8 mouse cellular contexts compared by ENCODE assay signal in the genomic region with DNA sequence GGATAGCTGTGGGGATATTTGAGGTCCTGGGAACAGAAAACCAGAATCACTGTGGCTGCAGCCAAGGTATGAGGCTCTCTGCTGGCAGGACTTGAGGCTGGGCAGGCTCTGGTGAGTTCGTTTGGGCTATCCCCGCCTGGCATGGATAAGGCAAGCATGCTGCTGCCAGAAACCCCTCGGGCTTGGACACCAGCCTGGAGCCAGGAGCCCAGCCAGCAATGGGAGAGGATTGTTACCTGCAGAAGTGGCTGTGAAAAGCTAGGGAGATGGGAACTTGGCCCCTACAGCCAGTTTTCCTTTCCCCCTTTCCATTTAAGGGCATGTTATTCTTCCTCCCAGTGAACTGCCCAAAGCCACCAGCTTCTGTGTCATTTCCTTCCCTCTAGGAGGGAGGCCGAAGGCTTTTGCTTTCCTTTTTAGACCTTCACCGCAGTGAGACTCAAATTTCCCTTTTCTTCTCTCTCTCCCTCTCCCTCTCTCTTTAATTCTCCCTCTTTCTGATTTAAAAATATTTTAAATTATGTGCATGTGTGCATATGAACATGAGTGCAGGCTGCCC. TPM values are rescaled to one million over a fixed set of nuclear protein-coding genes. Genes with fewer than 3 reads are reported as not detected.
DNase-seq lines count a peak whose midpoint lies in the region; ATAC-seq and TF ChIP-seq lines count a peak whose summit lies in the region.

No protein-coding gene starts in this region.

- no peaks in the 10 kb centered on the region for H3K36me3 ChIP-seq in forebrain, embryonic 14.5 days (ENCODE audit: control insufficient read depth, insufficient read depth, low read length)
- H3K36me3 ChIP-seq in forebrain, embryonic 11.5 days (ENCODE audit: control insufficient read depth, insufficient read depth, low read length): no peaks in the 10 kb centered on the region
- H3K36me3 ChIP-seq in myocyte (ENCODE audit: control insufficient read depth, insufficient read depth): no peaks in the 10 kb centered on the region

- H3K9me3 ChIP-seq in forebrain, embryonic 14.5 days (replicated peaks; ENCODE audit: control insufficient read depth, low read length): no peaks in the 10 kb centered on the region
- no peaks in the 10 kb centered on the region for H3K9me3 ChIP-seq in forebrain, embryonic 11.5 days (ENCODE audit: control insufficient read depth, low read length)

- no peaks in the 10 kb centered on the region for H3K4me1 ChIP-seq in forebrain, embryonic 14.5 days (ENCODE audit: control insufficient read depth, insufficient read depth, low read length)
- H3K4me1 ChIP-seq in forebrain, embryonic 11.5 days (replicated peaks; ENCODE audit: control insufficient read depth, insufficient read depth, low read length): no peaks in the 10 kb centered on the region

- no peaks in the 10 kb centered on the region for H3K27me3 ChIP-seq in forebrain, embryonic 14.5 days (replicated peaks; ENCODE audit: control insufficient read depth, insufficient read depth, low read length)
- no peaks in the 10 kb centered on the region for H3K27me3 ChIP-seq in forebrain, embryonic 11.5 days (ENCODE audit: control insufficient read depth, insufficient read depth, low read length)
- H3K27me3 ChIP-seq in myocyte (ENCODE audit: control insufficient read depth, insufficient read depth, insufficient read length): no peaks in the 10 kb centered on the region

- DNase-seq in forebrain, embryonic 14.5 days (ENCODE audit: low spot score): peak; percentile 58
- no peak for DNase-seq in forebrain, embryonic 11.5 days (ENCODE audit: low spot score)
- peak; percentile 71 to 80 for DNase-seq in right cerebral cortex, postnatal 10 days (ENCODE audit: low spot score in 2 of 2)
- no peak for DNase-seq in right cerebral cortex, postnatal 14 days
- DNase-seq in c-Kit-positive CD71-positive TER-119-positive erythroid progenitor cells, embryonic 14.5 days (ENCODE audit: low spot score): no peak
- no peak for DNase-seq in frontal cortex, postnatal 25 days (ENCODE audit: low spot score in 2 of 2)

- no peak overlapping the region for H3K4me2 ChIP-seq in forebrain, embryonic 14.5 days (ENCODE audit: low read length)
- no peak overlapping the region for H3K4me2 ChIP-seq in forebrain, embryonic 11.5 days (ENCODE audit: low read depth, low read length, severe bottlenecking)
- H3K4me2 ChIP-seq in myocyte (ENCODE audit: low read depth): peak overlapping the region; percentile 64

- no peak overlapping the region for H3K4me3 ChIP-seq in forebrain, embryonic 14.5 days (ENCODE audit: low read depth, low read length)
- H3K4me3 ChIP-seq in forebrain, embryonic 11.5 days (ENCODE audit: low read depth, low read length): no peak overlapping the region
- H3K4me3 ChIP-seq in myocyte: no peak overlapping the region

- no peak for TF ChIP-seq POLR2A in myocyte (IDR thresholded peaks at IDR 0.05; ENCODE audit: insufficient read length, low read depth)

- 49% methylated on average over 5 of the region's 5 CpGs for WGBS in forebrain, embryonic 14.5 days
- WGBS in forebrain, embryonic 11.5 days: 64% methylated on average over 5 of the region's 5 CpGs

- H3K27ac ChIP-seq in forebrain, embryonic 14.5 days (ENCODE audit: low read depth, low read length): no peak overlapping the region
- H3K27ac ChIP-seq in forebrain, embryonic 11.5 days (ENCODE audit: low read depth, low read length): no peak overlapping the region

- H3K9ac ChIP-seq in forebrain, embryonic 14.5 days (ENCODE audit: low read length): no peak overlapping the region
- no peak overlapping the region for H3K9ac ChIP-seq in forebrain, embryonic 11.5 days (ENCODE audit: low read length)

- ATAC-seq in forebrain, embryonic 14.5 days: no peak
- ATAC-seq in forebrain, embryonic 11.5 days (replicated peaks; ENCODE audit: low FRiP score): no peak
- peak; percentile 88 to 95 for ATAC-seq in hematopoietic stem cell, adult 5-6 weeks (replicated peaks in 1 of 2; ENCODE audit: insufficient read depth in 1 of 2, low FRiP score in 2 of 2, low TSS enrichment in 1 of 2, low read depth in 1 of 2, poor library complexity in 2 of 2, severe bottlenecking in 2 of 2)

- no peaks in the 10 kb centered on the region for H3K79me2 ChIP-seq in myocyte (ENCODE audit: control insufficient read depth, insufficient read depth)

- H3ac ChIP-seq in myocyte (ENCODE audit: control insufficient read depth, insufficient read length): no peak overlapping the region

TF ChIP-seq in myocyte, 11 proteins besides CTCF, POLR2A, EP300 and RAD21:
- TF ChIP-seq REST (IDR thresholded peaks at IDR 0.05; ENCODE audit: insufficient read depth, insufficient read length) (no peak), CEBPB (IDR thresholded peaks at IDR 0.05; ENCODE audit: insufficient read depth, poor library complexity, severe bottlenecking) (no peak), MYOD1 (IDR thresholded peaks at IDR 0.05; ENCODE audit: control insufficient read depth in 1 of 3, insufficient read length in 2 of 3, low read depth in 2 of 3) (no peak), TCF12 (IDR thresholded peaks at IDR 0.05; ENCODE audit: insufficient read depth, poor library complexity, severe bottlenecking) (no peak), SRF (IDR thresholded peaks at IDR 0.05; ENCODE audit: control insufficient read depth, insufficient read length, low read depth) (peak; percentile 74)

RNA-seq across cellular contexts. Expression of a gene that starts 15.2 kb away (rescaled TPM):
- polyA plus RNA-seq in forebrain, embryonic 14.5 days (2014; fragmentation: Nextera tagmentation; extraction: Ambion mirVana): 0.71 and 1.2 TPM in 2 replicates
- polyA plus RNA-seq in forebrain, embryonic 11.5 days (2014; fragmentation: Nextera tagmentation; extraction: Ambion mirVana): 0.60 and 0.96 TPM in 2 replicates
- total RNA-seq in hematopoietic stem cell, adult 5-6 weeks (2017): 0.50 TPM in 1 of 2 replicates, not detected in the other
- 0.02 TPM for polyA plus RNA-seq in myocyte (2012; fragmentation: generic; extraction: Trizol)

RNA-seq across cellular contexts. Expression of a gene that starts 34.2 kb away (rescaled TPM):
- not detected in 2 replicates for polyA plus RNA-seq in forebrain, embryonic 14.5 days (2014; fragmentation: Nextera tagmentation; extraction: Ambion mirVana)
- not detected in 2 replicates for polyA plus RNA-seq in forebrain, embryonic 11.5 days (2014; fragmentation: Nextera tagmentation; extraction: Ambion mirVana)
- not detected in 2 replicates for total RNA-seq in hematopoietic stem cell, adult 5-6 weeks (2017)
- not detected for polyA plus RNA-seq in myocyte (2012; fragmentation: generic; extraction: Trizol)

RNA-seq across cellular contexts. Expression of a gene that starts 44.8 kb away (rescaled TPM):
- polyA plus RNA-seq in forebrain, embryonic 14.5 days (2014; fragmentation: Nextera tagmentation; extraction: Ambion mirVana): 89.3 and 101 TPM in 2 replicates
- 82.3 and 89.1 TPM in 2 replicates for polyA plus RNA-seq in forebrain, embryonic 11.5 days (2014; fragmentation: Nextera tagmentation; extraction: Ambion mirVana)
- 96.4 and 129 TPM in 2 replicates for total RNA-seq in hematopoietic stem cell, adult 5-6 weeks (2017)
- 67.4 TPM for polyA plus RNA-seq in myocyte (2012; fragmentation: generic; extraction: Trizol)

Comparison
In these comparisons a context has a peak if more than half of its experiments do, and no peak if none do; other contexts are left out.
1. DNase-seq: peak in forebrain, embryonic 14.5 days (single experiment) and right cerebral cortex, postnatal 10 days (2 of 2); none in forebrain, embryonic 11.5 days (single experiment), right cerebral cortex, postnatal 14 days (single experiment), c-Kit-positive CD71-positive TER-119-positive erythroid progenitor cells, embryonic 14.5 days (single experiment) and frontal cortex, postnatal 25 days (0 of 2).
2. ATAC-seq: peak in hematopoietic stem cell, adult 5-6 weeks (2 of 2); none in forebrain, embryonic 14.5 days (single experiment) and forebrain, embryonic 11.5 days (single experiment).